Mouse (Mus musculus) limb, embryonic 10.5 days (tissue): ENCODE data around the gene Gm6525. TPM values are rescaled to one million over a fixed set of nuclear protein-coding genes. Genes with fewer than 3 reads are reported as not detected.

Experiments used
- DNase-seq: peaks from one replicate; pipeline ENCODE4 v3.0.0-alpha.2; 2017; ENCODE audit warnings: low spot score
- H3K27ac ChIP-seq: fragments of 300-500 bp; sonication (generic); 2 replicates; pipeline ENCODE4 v1.5.1; 2016; ENCODE audit warnings: mild to moderate bottlenecking
- H3K27me3 ChIP-seq: fragments of 300-500 bp; sonication (generic); 2 replicates; pipeline ENCODE4 v1.6.1; 2016; ENCODE audit warnings: low read depth, mild to moderate bottlenecking; ENCODE audit not compliant: poor library complexity, severe bottlenecking
- H3K36me3 ChIP-seq: fragments of 300-500 bp; sonication (generic); 2 replicates; pipeline ENCODE4 v1.6.1; 2016; ENCODE audit warnings: mild to moderate bottlenecking, moderate library complexity
- H3K4me1 ChIP-seq: fragments of 300-500 bp; sonication (generic); 2 replicates; pipeline ENCODE4 v1.6.1; 2016
- H3K4me3 ChIP-seq: fragments of 300-500 bp; sonication (generic); 2 replicates; pipeline ENCODE4 v1.5.1; 2016; ENCODE audit warnings: mild to moderate bottlenecking, moderate library complexity
- H3K9me3 ChIP-seq: fragments of 300-500 bp; sonication (generic); replicated peaks from 2 replicates; pipeline ENCODE4 v1.6.1; 2016; ENCODE audit warnings: mild to moderate bottlenecking
- WGBS: fragments of 180-500 bp; shearing (Covaris S2); methylation state at CpG from one replicate; pipeline ENCODE4 v1.1.7; 2016; 5-methylcytosine and 5-hydroxymethylcytosine counted together
- polyA plus RNA-seq: library from polyadenylated mRNA; unstranded; fragments of >200 nt; fragmentation: Nextera tagmentation; extraction: Ambion mirVana; gene quantifications from 2 replicates; pipeline ENCODE4 v1.2.1, GENCODE M21; 2016

Gene Gm6525
- polyA plus RNA-seq = 0.58 and 0.60 TPM in 2 replicates

DNA sequence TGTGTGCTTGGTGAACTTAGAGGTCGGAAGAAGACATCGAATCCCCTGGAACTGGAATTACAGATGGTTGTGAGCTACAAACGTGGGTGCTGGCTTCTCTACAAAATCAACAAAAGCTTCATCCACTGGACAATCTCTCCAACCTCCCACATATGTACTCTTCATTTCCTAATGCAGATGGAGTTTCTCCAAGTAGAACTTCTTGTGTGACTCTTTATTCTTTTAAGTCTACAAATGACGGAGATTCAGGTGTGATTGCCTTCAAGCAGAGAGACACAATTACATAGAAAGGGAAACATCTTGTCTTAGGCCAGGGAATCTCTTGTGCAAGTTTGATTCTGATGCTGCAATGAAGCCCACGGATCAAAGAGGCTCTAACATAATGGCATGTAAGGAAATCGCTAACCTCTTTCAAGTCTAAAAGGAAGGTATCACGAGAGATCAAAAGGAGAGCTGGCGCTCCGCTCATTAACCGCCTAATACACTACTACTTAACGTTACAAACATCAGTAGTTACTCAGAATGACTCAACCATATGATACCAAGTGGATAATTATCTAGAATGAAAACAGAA lies at the start of gene Gm6525:
Gm6525 (plus strand) TSS at position 524 of the 574 bp plus-strand sequence.
- H3K27ac ChIP-seq = no peak within 1 kb of the TSS
- no peak for DNase-seq
- WGBS = 79% methylated on average over 11 of the region's 11 CpGs
- no peaks in the 10 kb centered on the region for H3K9me3 ChIP-seq
- H3K27me3 ChIP-seq = no peaks in the 10 kb centered on the region
- 0 out of 2 replicates have a peak, but pooled peaks cover 3% of the 10 kb centered on the region for H3K4me1 ChIP-seq
- H3K36me3 ChIP-seq = no peaks in the 10 kb centered on the region
- no peak within 1 kb of the TSS for H3K4me3 ChIP-seq

DNA sequence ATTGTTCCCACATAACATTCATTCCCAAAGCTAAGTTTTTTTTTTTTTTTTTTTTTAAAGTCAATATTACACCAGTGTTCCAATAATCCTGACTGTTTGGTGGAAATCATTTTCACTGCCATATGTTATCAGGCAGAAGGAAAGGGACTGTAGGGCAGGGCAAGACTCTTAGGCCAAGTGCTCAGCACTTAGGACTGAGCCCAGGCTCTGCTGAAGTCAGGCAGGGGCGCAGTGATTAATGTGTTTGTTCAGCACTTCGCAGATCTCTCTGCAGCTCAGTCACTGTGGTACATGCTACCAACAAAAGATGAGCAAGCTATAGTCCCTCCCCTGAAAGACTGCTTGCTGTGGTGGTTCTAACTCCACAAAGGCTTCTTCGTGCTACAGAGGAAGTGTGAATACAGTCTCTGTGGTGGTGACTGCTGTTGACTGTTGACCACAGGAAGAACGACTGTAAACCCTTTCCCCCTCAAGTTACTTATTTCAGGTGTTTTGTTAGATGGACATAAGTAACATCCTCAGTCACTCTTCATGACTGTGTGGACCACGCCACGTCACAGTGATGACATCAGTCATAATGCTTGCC lies 48.1 kb upstream of the Gm6525 start:
- Histone ChIP-seq H3K27me3 (no peaks in the 10 kb centered on the region), H3K36me3 (no peaks in the 10 kb centered on the region), H3K9me3 (no peaks in the 10 kb centered on the region), H3K27ac (no peak overlapping the region), H3K4me3 (no peak overlapping the region), H3K4me1 (peaks cover 56% of the 10 kb centered on the region)
- 80% methylated on average over 6 of the region's 6 CpGs for WGBS
- DNase-seq = no peak

DNA sequence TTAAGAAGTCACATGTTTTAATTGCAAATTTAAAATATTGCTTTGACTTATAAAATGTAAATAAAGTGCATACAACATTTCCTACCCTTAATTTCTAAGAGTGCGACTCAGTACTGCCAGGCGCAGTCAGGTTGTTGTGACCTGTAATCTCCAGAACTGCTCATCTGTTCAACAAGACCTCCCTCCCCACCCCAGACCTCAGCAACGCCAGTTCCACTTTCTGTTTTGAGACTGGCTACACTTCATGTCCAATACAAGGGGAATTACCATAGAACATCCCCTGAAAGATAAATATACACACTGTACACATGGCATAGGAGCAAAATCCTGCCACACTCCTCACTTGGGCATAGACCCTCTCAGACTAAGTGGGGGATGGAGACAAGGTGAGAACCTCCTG lies 47.2 kb upstream of the Gm6525 start:
- peak; percentile 17 for DNase-seq
- Histone ChIP-seq H3K36me3 (no peaks in the 10 kb centered on the region), H3K4me3 (no peak overlapping the region), H3K4me1 (peaks cover 66% of the 10 kb centered on the region), H3K27ac (no peak overlapping the region), H3K9me3 (no peaks in the 10 kb centered on the region), H3K27me3 (no peaks in the 10 kb centered on the region)
- WGBS = 90% methylated on average over 3 of the region's 3 CpGs

DNA sequence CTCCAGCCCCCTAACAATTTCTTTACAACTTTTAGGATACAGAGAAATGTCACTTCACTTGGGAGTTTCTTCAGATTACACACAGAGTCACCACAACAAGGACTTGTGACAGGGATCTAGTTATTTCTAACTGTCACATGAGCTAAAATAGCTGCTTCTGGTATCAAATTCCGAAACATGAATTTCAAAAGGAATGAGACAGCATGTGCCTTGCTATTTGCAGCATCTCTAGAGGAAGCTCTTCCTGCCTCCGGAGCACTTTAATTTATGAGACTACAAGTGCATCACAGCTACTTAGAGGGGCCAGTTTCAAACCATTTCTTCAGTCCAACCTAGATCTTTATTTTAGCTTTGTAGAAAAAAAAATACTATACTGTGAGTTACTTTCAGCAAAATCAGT lies 46.5 kb upstream of the Gm6525 start:
- Histone ChIP-seq H3K4me3 (no peak overlapping the region), H3K27ac (no peak overlapping the region), H3K27me3 (no peaks in the 10 kb centered on the region), H3K4me1 (peaks cover 71% of the 10 kb centered on the region), H3K9me3 (no peaks in the 10 kb centered on the region), H3K36me3 (no peaks in the 10 kb centered on the region)
- DNase-seq = no peak
- 83% methylated on average over 2 of the region's 2 CpGs for WGBS

DNA sequence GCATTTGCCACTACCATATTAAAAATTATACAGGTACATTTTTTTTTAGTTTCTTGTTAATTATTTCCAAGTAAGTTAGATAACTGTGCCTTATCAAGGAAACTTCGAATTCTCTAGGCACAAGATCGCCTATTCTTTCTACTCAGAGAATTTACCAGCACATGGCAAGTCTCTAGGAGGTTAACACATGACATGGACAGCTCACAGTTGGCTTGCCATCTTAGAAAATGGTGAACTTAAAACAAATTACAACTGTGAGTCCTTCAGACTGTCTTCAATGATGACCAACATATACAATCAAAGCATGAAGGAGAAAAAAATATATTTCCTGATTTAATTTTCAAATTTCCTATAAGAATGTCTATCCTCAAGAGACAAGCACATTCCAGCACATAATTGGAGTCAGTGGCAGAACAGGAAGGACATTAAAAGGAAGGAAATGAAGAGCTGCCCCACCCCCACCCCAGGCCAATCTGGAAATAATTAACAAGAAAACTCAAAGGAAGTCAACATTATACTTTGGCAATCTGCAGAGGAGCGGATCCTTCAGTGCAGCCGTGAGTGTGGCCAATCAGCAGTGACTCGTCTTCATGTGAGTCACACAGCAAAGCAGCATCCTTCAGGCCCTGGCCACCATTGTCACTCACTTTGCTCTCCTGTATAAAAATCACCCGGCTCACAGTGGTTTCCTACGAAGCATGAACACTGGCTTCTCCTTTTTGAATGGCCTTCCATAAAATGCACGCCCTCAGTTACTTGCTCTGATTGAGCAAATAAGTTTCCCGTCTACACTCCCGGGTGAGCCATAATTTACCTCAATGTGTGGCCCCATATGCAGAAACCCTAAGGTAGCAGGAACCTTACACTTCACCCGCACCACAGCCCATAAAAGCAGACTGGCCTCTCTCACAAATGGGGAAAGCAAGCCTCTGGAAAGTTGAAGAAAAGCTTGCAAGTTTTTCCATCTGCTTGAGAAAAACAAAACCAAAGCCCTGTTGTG lies 44.7 kb upstream of the Gm6525 start:
- peaks cover 85% of the 10 kb centered on the region for H3K4me1 ChIP-seq
- 27% methylated on average over 11 of the region's 11 CpGs for WGBS
- H3K27ac ChIP-seq = peak overlapping the region; percentile 85

DNA sequence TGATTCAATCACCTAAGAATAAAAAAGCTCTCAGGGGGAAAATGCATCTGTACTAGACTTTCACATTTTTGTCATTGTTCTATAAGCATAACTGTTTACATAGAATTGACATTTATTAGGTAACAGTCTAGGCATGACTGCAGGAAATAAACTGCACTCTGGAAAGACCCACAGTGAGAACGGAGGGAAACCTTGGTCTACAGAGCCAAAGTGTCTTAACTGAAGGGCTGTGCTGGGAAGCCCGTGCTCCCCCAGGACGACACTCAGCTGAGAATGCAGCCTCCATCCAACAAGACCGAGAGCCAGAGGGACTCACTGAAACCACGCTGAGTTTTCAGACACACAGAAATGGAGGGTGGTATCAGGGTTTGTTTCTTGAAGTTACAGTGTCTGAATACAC lies 43.1 kb upstream of the Gm6525 start:
- peak; percentile 27 for DNase-seq
- H3K9me3 ChIP-seq = no peaks in the 10 kb centered on the region
- H3K36me3 ChIP-seq = no peaks in the 10 kb centered on the region
- peaks cover 86% of the 10 kb centered on the region for H3K4me1 ChIP-seq
- WGBS = 73% methylated on average over 5 of the region's 5 CpGs
- H3K4me3 ChIP-seq = no peak overlapping the region
- H3K27me3 ChIP-seq = no peaks in the 10 kb centered on the region
- peak overlapping the region; percentile 85 for H3K27ac ChIP-seq

More for the DNA sequence above, 44.7 kb upstream of the Gm6525 start:
- Histone ChIP-seq H3K9me3 (no peaks in the 10 kb centered on the region), H3K36me3 (no peaks in the 10 kb centered on the region), H3K4me3 (peak overlapping the region; percentile 17; the same call in 1 of the 2 replicates), H3K27me3 (no peaks in the 10 kb centered on the region)
- DNase-seq = peak; percentile 76

DNA sequence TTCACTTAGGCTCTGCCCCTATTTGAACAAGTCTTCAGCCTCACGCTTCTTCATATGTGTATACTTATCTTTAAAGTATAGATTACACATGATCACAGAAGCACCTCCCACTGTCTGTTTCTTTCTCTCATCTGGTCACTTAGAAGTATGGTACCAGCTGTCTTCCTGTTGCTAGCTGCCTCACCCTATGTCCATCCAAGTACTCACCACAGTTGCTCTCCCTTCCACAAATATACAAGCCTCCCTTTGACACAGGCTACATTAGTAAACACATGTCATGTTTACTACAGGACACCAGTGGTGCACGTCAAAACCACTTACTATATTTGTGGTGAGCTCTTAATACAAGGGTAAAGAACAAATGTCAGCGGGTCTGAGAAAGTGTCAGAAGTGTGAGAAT lies 42.5 kb upstream of the Gm6525 start:
- DNase-seq = peak; percentile 14
- Histone ChIP-seq H3K4me3 (no peak overlapping the region), H3K4me1 (peaks cover 86% of the 10 kb centered on the region), H3K36me3 (no peaks in the 10 kb centered on the region), H3K9me3 (no peaks in the 10 kb centered on the region), H3K27me3 (no peaks in the 10 kb centered on the region), H3K27ac (peak overlapping the region; percentile 85)
- WGBS = 93% methylated on average over 3 of the region's 3 CpGs

DNA sequence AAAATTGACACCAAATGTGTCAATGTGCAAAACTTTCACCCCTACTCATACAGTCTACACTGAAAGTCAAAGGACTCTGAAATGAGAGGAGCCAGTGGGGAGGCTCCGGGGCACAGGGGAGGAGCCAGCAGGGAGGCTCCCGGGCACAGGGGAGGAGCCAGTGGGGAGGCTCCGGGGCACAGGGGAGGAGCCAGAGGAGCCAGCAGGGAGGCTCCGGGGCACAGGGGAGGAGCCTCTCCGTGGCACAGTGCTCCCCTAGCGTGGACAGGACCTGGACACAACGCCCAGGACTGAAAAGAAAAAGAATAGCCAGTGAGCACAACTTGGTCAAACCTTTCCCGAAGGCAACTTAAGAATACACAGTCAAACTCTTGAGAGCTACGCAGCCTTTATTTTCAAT lies 38.5 kb upstream of the Gm6525 start:
- WGBS = 33% methylated on average over 9 of the region's 9 CpGs
- Histone ChIP-seq H3K4me3 (0 out of 2 replicates have a peak overlapping the region, but pooled peaks have one; percentile 18), H3K27ac (peak overlapping the region; percentile 72), H3K27me3 (no peaks in the 10 kb centered on the region), H3K36me3 (no peaks in the 10 kb centered on the region), H3K9me3 (no peaks in the 10 kb centered on the region), H3K4me1 (peaks cover 80% of the 10 kb centered on the region)
- peak; percentile 36 for DNase-seq

DNA sequence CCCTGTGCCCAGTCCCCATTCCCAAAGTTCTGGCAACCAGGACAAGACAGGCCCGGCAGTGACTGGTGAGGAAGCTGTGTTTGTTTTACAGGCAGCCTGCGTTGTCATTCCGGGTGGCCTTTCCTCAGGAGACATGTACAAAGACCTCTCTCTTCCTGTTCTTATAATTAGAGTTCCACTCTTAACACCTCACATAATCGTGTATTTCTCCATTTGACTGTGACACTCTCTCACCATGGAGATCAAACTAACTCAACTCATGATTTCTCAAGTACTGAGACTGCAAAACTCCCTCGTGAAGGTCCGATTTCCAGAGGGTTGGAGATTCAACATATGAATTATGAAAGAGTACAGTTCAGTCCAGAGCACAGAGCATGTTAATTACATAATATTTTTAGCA lies 38.0 kb upstream of the Gm6525 start:
- Histone ChIP-seq H3K4me3 (0 out of 2 replicates have a peak overlapping the region, but pooled peaks have one; percentile 18), H3K27me3 (no peaks in the 10 kb centered on the region), H3K4me1 (peaks cover 80% of the 10 kb centered on the region), H3K27ac (peak overlapping the region; percentile 72), H3K9me3 (no peaks in the 10 kb centered on the region), H3K36me3 (no peaks in the 10 kb centered on the region)
- 68% methylated on average over 6 of the region's 6 CpGs for WGBS
- DNase-seq = peak; percentile 28

DNA sequence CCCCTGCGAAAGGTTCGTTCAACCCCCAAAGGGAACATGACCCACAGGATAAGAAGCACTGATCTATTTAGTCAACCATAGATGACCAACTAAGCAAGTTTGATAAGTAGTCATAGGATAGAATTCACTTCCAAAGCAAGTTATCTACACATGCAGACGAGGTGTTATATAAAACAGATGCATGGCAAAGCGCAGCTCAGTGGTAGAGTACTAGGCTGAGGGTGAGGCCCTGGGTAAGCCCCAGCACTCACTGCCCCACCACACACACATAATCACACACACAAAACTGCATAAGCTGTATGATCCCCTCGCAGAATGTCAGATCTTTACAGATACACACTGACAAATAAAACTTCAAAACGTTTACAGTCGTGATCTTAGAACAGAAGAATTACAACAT lies 37.4 kb upstream of the Gm6525 start:
- H3K4me1 ChIP-seq = peaks cover 80% of the 10 kb centered on the region
- H3K27ac ChIP-seq = peak overlapping the region; percentile 67; the same call in 1 of the 2 replicates
- 84% methylated on average over 7 of the region's 7 CpGs for WGBS
- no peaks in the 10 kb centered on the region for H3K27me3 ChIP-seq
- DNase-seq = peak; percentile 23
- H3K4me3 ChIP-seq = no peak overlapping the region
- H3K36me3 ChIP-seq = no peaks in the 10 kb centered on the region
- no peaks in the 10 kb centered on the region for H3K9me3 ChIP-seq

DNA sequence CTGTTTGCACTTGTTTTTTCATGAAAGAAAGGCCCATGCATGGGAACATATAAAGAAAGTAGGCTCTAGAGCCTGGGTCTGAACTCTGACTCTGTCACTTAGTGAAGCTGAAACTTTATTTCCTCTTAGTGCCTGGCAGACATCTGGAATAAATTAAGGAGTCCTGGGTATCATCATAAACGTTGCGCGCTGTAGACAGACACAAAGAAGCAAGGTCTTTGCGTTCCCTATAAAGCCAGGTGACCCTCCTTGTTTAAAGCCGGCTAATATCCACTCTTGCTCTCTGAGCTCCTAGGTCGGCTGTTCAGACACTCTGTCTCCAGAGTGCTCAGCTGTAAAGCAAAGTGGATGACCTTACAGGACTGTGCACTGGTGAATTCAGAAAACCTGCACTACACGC lies 33.0 kb upstream of the Gm6525 start:
- DNase-seq = peak; percentile 54
- Histone ChIP-seq H3K27me3 (no peaks in the 10 kb centered on the region), H3K4me1 (peaks cover 45% of the 10 kb centered on the region), H3K36me3 (no peaks in the 10 kb centered on the region), H3K4me3 (no peak overlapping the region), H3K27ac (peak overlapping the region; percentile 85), H3K9me3 (no peaks in the 10 kb centered on the region)
- WGBS = 23% methylated on average over 7 of the region's 7 CpGs

DNA sequence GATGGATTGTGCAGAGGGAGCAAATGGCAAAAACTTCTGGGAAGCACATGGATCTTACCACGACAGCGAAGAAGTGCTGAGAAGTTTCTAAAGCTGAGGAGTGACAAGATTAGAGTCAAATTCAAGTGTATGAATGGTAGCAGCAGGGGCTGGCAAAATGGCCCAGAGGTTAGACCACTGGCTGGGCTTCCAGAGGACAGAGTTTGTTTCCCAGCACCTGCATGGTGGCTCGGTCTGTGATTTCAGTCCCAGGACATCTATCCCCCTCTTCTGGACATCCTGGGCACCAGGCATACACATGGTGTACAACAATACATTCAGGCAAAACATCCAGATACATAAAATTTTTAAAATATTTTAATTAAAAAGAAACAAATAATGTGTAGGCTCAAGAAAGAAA lies 24.1 kb upstream of the Gm6525 start:
- WGBS = 96% methylated on average over 3 of the region's 3 CpGs
- H3K27ac ChIP-seq = no peak overlapping the region
- H3K4me1 ChIP-seq = peaks cover 11% of the 10 kb centered on the region
- H3K4me3 ChIP-seq = no peak overlapping the region
- no peaks in the 10 kb centered on the region for H3K9me3 ChIP-seq
- peaks cover 5% of the 10 kb centered on the region for H3K36me3 ChIP-seq
- no peaks in the 10 kb centered on the region for H3K27me3 ChIP-seq
- no peak for DNase-seq
